Mouse (Mus musculus) lung, postnatal 0 days (tissue): Measurements from ENCODE around the gene Klhdc3. TPM values are rescaled to one million over a fixed set of nuclear protein-coding genes. Genes with fewer than 3 reads are reported as not detected.

Experiments
- ATAC-seq: fragments of 200-750 bp; cut with Nextera tagmentation; 2 replicates; pipeline ENCODE4 v1.8.0; 2017; ENCODE audit warnings: moderate library complexity
- DNase-seq: peaks from one replicate; pipeline ENCODE4 v3.0.0-alpha.2; 2016; ENCODE audit warnings: low spot score
- H3K27ac ChIP-seq: fragments of 300-500 bp; sonication (generic); 2 replicates; pipeline ENCODE4 v1.5.1; 2014; ENCODE audit warnings: antibody characterized with exemption, mild to moderate bottlenecking, low read length, mixed read lengths
- H3K27me3 ChIP-seq: fragments of 300-500 bp; sonication (generic); replicated peaks from 2 replicates; pipeline ENCODE4 v1.6.1; 2014; ENCODE audit warnings: low read length, mixed read lengths; ENCODE audit not compliant: insufficient read depth
- H3K36me3 ChIP-seq: fragments of 300-500 bp; sonication (generic); 2 replicates; pipeline ENCODE4 v1.6.1; 2014; ENCODE audit warnings: low read length, mixed read lengths; ENCODE audit not compliant: insufficient read depth
- H3K4me1 ChIP-seq: fragments of 300-500 bp; sonication (generic); 2 replicates; pipeline ENCODE4 v1.6.1; 2014; ENCODE audit warnings: antibody characterized with exemption, low read depth, low read length, mixed read lengths; ENCODE audit not compliant: insufficient read depth
- H3K4me2 ChIP-seq: fragments of 300-500 bp; sonication (generic); replicated peaks from 2 replicates; pipeline ENCODE4 v1.6.1; 2014; ENCODE audit warnings: low read depth, mild to moderate bottlenecking, low read length, moderate library complexity, mixed read lengths
- H3K4me3 ChIP-seq: fragments of 300-500 bp; sonication (generic); 2 replicates; pipeline ENCODE4 v1.5.1; 2014; ENCODE audit warnings: low read depth, low read length
- H3K9ac ChIP-seq: fragments of 300-500 bp; sonication (generic); replicated peaks from 2 replicates; pipeline ENCODE4 v1.6.1; 2014; ENCODE audit warnings: low read depth, mild to moderate bottlenecking
- H3K9me3 ChIP-seq: fragments of 300-500 bp; sonication (generic); 2 replicates; pipeline ENCODE4 v1.6.1; 2016; ENCODE audit warnings: low read length, mixed read lengths
- CTCF ChIP-seq: IDR thresholded peaks from 2 replicates; pipeline ENCODE4 v1.5.1; 2016; ENCODE audit warnings: antibody characterized with exemption, mild to moderate bottlenecking
- EP300 ChIP-seq: IDR thresholded peaks from 2 replicates; pipeline ENCODE4 v1.6.1; 2016; ENCODE audit warnings: antibody characterized with exemption, mild to moderate bottlenecking, control low read depth
- WGBS: fragments of 180-500 bp; shearing (Covaris S2); extraction: QIAGEN DNeasy Blood & Tissue Kit; methylation state at CpG from one replicate; pipeline ENCODE4 v1.1.7; 2014; 5-methylcytosine and 5-hydroxymethylcytosine counted together
- polyA plus RNA-seq: library from polyadenylated mRNA; unstranded; fragments of >200 nt; fragmentation: Nextera tagmentation; extraction: Ambion mirVana; gene quantifications from 2 replicates; pipeline ENCODE4 v1.2.1, GENCODE M21; 2015

Gene Klhdc3
- polyA plus RNA-seq, 1 experiment from 2014 or later = 111 TPM

- H3K36me3 ChIP-seq = peaks cover 10% of the 10 kb centered on the region
- 0 out of 2 replicates have a peak, but pooled peaks cover 3% of the 10 kb centered on the region for H3K4me1 ChIP-seq
- H3K4me3 ChIP-seq = no peak overlapping the region
- DNase-seq (peak; percentile 66), ATAC-seq (0 out of 2 replicates have a peak, but pooled peaks have one; percentile 3)
- no peak overlapping the region for H3K9ac ChIP-seq
- H3K9me3 ChIP-seq = no peaks in the 10 kb centered on the region
- TF ChIP-seq EP300 = no peak
- TF ChIP-seq CTCF = peak; percentile 74
- H3K4me2 ChIP-seq = no peak overlapping the region
- no peak overlapping the region for H3K27ac ChIP-seq
- no peaks in the 10 kb centered on the region for H3K27me3 ChIP-seq
- WGBS = 64% methylated on average over 9 of the region's 9 CpGs
Measured at GRCm38 (mm10) chr17:46725273-46725672, 44.6 kb upstream of the Klhdc3 start.

GRCm38 (mm10) chr17:46724477-46725084 lies 43.9 kb upstream of the Klhdc3 start:
- H3K9ac ChIP-seq = no peak overlapping the region
- H3K27ac ChIP-seq = no peak overlapping the region
- H3K4me3 ChIP-seq = no peak overlapping the region
- DNase-seq (no peak), ATAC-seq (no peak)
- 75% methylated on average over 17 of the region's 20 CpGs for WGBS
- H3K27me3 ChIP-seq = no peaks in the 10 kb centered on the region
- no peaks in the 10 kb centered on the region for H3K9me3 ChIP-seq
- TF ChIP-seq CTCF (no peak), EP300 (no peak)
- 0 out of 2 replicates have a peak, but pooled peaks cover 3% of the 10 kb centered on the region for H3K4me1 ChIP-seq
- H3K36me3 ChIP-seq = peaks cover 10% of the 10 kb centered on the region
- H3K4me2 ChIP-seq = no peak overlapping the region

GRCm38 (mm10) chr17:46721077-46721476 lies 40.4 kb upstream of the Klhdc3 start:
- Histone ChIP-seq H3K27me3 (no peaks in the 10 kb centered on the region), H3K9me3 (no peaks in the 10 kb centered on the region), H3K36me3 (peaks cover 10% of the 10 kb centered on the region), H3K4me1 (no peaks in the 10 kb centered on the region), H3K4me3 (no peak overlapping the region), H3K4me2 (no peak overlapping the region), H3K27ac (no peak overlapping the region), H3K9ac (no peak overlapping the region)
- ATAC-seq (no peak), DNase-seq (no peak)
- 84% methylated on average over 7 of the region's 7 CpGs for WGBS
- no peak for TF ChIP-seq EP300
- no peak for TF ChIP-seq CTCF

DNA sequence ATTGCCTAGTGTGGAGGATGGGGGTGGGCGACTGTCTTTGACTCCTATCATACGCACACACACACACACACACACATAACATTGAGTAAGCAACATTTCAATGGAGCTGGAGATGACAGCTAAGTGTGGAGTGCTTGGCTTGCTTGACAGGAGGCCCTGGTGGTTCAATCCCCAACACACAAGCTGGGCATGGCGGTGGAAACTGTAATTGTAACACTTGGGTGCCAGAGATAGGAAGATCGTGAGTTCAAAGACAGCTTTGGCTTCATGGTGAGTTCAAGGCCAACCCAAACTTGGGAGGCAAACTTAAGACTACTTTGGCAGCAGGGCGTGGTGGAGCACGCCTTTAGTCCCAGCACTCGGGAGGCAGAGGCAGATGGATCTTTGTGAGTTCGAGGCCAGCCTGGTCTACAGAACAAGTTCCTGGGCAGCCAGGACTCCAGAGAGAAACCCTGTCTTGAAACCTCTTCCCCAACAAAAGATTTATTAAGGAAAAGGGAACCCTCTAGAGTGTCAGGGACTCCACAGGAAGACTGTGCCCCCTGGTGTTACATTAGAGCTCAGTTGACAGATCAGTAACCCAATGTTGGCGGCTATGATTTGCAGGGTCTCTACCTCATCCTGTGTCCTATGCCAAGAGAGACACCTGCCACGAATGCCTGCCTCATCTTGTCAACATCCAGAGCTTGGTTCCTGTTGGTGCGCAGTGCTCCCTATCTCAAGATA lies 34.2 kb upstream of the Klhdc3 start:
- WGBS = 90% methylated on average over 11 of the region's 11 CpGs
- no peak for DNase-seq
- TF ChIP-seq CTCF (peak; percentile 23; the same call in 1 of the 2 replicates), EP300 (no peak)

GRCm38 (mm10) chr17:46713849-46714248 lies 33.1 kb upstream of the Klhdc3 start:
- Histone ChIP-seq H3K9me3 (no peaks in the 10 kb centered on the region), H3K4me3 (no peak overlapping the region), H3K27ac (no peak overlapping the region), H3K4me1 (peaks cover 12% of the 10 kb centered on the region; the same call in 1 of the 2 replicates), H3K27me3 (no peaks in the 10 kb centered on the region), H3K9ac (no peak overlapping the region), H3K4me2 (no peak overlapping the region), H3K36me3 (0 out of 2 replicates have a peak, but pooled peaks cover 4% of the 10 kb centered on the region)
- no peak for ATAC-seq
- TF ChIP-seq CTCF = no peak
- no peak for TF ChIP-seq EP300
- 86% methylated on average over 9 of the region's 9 CpGs for WGBS
- no peak for DNase-seq

More for the DNA sequence above, 34.2 kb upstream of the Klhdc3 start:
- Histone ChIP-seq H3K27ac (no peak overlapping the region), H3K4me3 (no peak overlapping the region), H3K9ac (no peak overlapping the region), H3K9me3 (no peaks in the 10 kb centered on the region), H3K27me3 (no peaks in the 10 kb centered on the region), H3K4me2 (no peak overlapping the region), H3K36me3 (0 out of 2 replicates have a peak, but pooled peaks cover 4% of the 10 kb centered on the region), H3K4me1 (peaks cover 12% of the 10 kb centered on the region; the same call in 1 of the 2 replicates)
- no peak for ATAC-seq

DNA sequence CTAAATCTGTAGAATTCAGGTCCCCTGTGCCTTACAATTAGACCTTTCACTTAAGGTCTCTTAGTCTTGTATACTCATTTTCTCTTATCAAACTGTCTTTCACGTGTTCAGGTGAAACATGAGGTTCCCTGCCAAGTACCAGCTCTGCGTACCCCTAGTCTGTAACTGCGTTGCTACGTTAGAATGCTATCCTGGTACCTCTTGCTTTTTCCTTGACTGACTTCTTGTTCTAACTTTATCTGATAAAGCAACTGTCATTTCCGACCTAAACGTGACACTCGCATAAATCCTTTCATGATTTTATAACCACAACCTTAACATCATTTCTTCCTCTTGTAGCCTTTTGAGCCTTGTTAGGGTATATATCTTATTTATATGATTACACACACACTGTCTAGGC lies 31.7 kb upstream of the Klhdc3 start:
- TF ChIP-seq EP300 (no peak), CTCF (no peak)
- ATAC-seq = no peak
- H3K36me3 ChIP-seq = 0 out of 2 replicates have a peak, but pooled peaks cover 4% of the 10 kb centered on the region
- H3K4me3 ChIP-seq = peak overlapping the region; percentile 100
- no peak for DNase-seq
- no peaks in the 10 kb centered on the region for H3K9me3 ChIP-seq
- H3K9ac ChIP-seq = peak overlapping the region; percentile 86
- H3K27ac ChIP-seq = no peak overlapping the region
- no peaks in the 10 kb centered on the region for H3K27me3 ChIP-seq
- WGBS = 40% methylated on average over 7 of the region's 7 CpGs
- peaks cover 12% of the 10 kb centered on the region; the same call in 1 of the 2 replicates for H3K4me1 ChIP-seq
- peak overlapping the region; percentile 98 for H3K4me2 ChIP-seq
